Mouse (Mus musculus) neural tube, embryonic 15.5 days (tissue): Measurements from ENCODE around the gene Klf12. TPM values are rescaled to one million over a fixed set of nuclear protein-coding genes. Genes with fewer than 3 reads are reported as not detected.

Source experiments
- ATAC-seq: fragments of 200-750 bp; cut with Nextera tagmentation; 2 replicates; pipeline ENCODE4 v1.8.0; 2017; ENCODE audit warnings: mild to moderate bottlenecking, moderate TSS enrichment, moderate library complexity; ENCODE audit not compliant: low FRiP score
- H3K27ac ChIP-seq: fragments of 300-500 bp; sonication (generic); replicated peaks from 2 replicates; pipeline ENCODE4 v1.5.1; 2015; ENCODE audit warnings: mild to moderate bottlenecking, inconsistent platforms
- H3K27me3 ChIP-seq: fragments of 300-500 bp; sonication (generic); replicated peaks from 2 replicates; pipeline ENCODE4 v1.6.1; 2015; ENCODE audit warnings: inconsistent platforms
- H3K36me3 ChIP-seq: fragments of 300-500 bp; sonication (generic); 2 replicates; pipeline ENCODE4 v1.6.1; 2015; ENCODE audit warnings: inconsistent platforms
- H3K4me1 ChIP-seq: fragments of 300-500 bp; sonication (generic); 2 replicates; pipeline ENCODE4 v1.6.1; 2015; ENCODE audit warnings: inconsistent platforms
- H3K4me2 ChIP-seq: fragments of 300-500 bp; sonication (generic); 2 replicates; pipeline ENCODE4 v1.6.1; 2015; ENCODE audit warnings: inconsistent platforms, mild to moderate bottlenecking, moderate library complexity
- H3K4me3 ChIP-seq: fragments of 300-500 bp; sonication (generic); replicated peaks from 2 replicates; pipeline ENCODE4 v1.5.1; 2015; ENCODE audit warnings: mild to moderate bottlenecking, inconsistent platforms
- H3K9ac ChIP-seq: fragments of 300-500 bp; sonication (generic); replicated peaks from 2 replicates; pipeline ENCODE4 v1.6.1; 2015; ENCODE audit warnings: mild to moderate bottlenecking, inconsistent platforms
- H3K9me3 ChIP-seq: fragments of 300-500 bp; sonication (generic); replicated peaks from 2 replicates; pipeline ENCODE4 v1.6.1; 2016; ENCODE audit warnings: inconsistent platforms
- WGBS: fragments of 180-500 bp; shearing (Covaris S2); methylation state at CpG from one replicate; pipeline ENCODE4 v1.1.7; 2015; ENCODE audit warnings: mixed read lengths; 5-methylcytosine and 5-hydroxymethylcytosine counted together
- polyA plus RNA-seq: library from polyadenylated mRNA; unstranded; fragments of >200 nt; fragmentation: Nextera tagmentation; extraction: Ambion mirVana; gene quantifications from 2 replicates; pipeline ENCODE4 v1.2.1, GENCODE M21; 2015

Klf12 gene
- polyA plus RNA-seq, 1 experiment from 2014 or later: 35.6 TPM

DNA sequence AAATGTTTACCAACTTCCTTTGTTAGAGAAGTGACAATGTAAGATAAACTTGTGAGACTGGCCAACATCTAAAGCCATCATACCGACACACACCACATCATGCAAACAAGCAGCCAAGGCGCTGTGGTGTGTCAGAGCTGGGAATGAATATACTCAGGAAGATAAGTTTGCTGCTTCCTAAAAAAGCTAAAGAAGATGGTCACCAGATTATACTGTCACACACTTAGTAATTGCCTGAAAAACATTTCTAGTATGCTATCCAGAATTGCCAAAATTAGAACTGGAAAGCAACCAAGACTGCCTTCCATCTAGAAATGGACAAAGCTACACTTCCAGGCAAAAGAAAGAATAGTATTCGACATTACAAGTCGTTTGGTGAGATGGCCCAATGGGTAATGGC, 163.4 kb downstream of the Klf12 start:
- Histone ChIP-seq H3K27me3 (no peaks in the 10 kb centered on the region), H3K4me1 (no peaks in the 10 kb centered on the region)
- 92% methylated on average over 4 of the region's 4 CpGs for WGBS

GRCm38 (mm10) chr14:100119866-100120265, 164.6 kb downstream of the Klf12 start:
- Histone ChIP-seq H3K4me3 (no peak overlapping the region), H3K9me3 (no peaks in the 10 kb centered on the region), H3K4me2 (no peak overlapping the region), H3K36me3 (no peaks in the 10 kb centered on the region), H3K4me1 (no peaks in the 10 kb centered on the region), H3K9ac (no peak overlapping the region), H3K27ac (no peak overlapping the region), H3K27me3 (no peaks in the 10 kb centered on the region)
- WGBS: 85% methylated on average over 3 of the region's 3 CpGs
- no peak for ATAC-seq

More for the DNA sequence above, 163.4 kb downstream of the Klf12 start:
- H3K9me3 ChIP-seq: no peaks in the 10 kb centered on the region
- no peak for ATAC-seq
- no peak overlapping the region for H3K9ac ChIP-seq
- H3K4me3 ChIP-seq: no peak overlapping the region
- no peak overlapping the region for H3K4me2 ChIP-seq
- H3K36me3 ChIP-seq: no peaks in the 10 kb centered on the region
- H3K27ac ChIP-seq: no peak overlapping the region

GRCm38 (mm10) chr14:100113419-100113818, 171.1 kb downstream of the Klf12 start:
- Histone ChIP-seq H3K27me3 (no peaks in the 10 kb centered on the region), H3K27ac (no peak overlapping the region), H3K4me2 (no peak overlapping the region), H3K4me1 (peaks cover 11% of the 10 kb centered on the region), H3K36me3 (no peaks in the 10 kb centered on the region), H3K9me3 (no peaks in the 10 kb centered on the region), H3K4me3 (no peak overlapping the region), H3K9ac (no peak overlapping the region)
- WGBS: 53% methylated on average over 6 of the region's 6 CpGs
- no peak for ATAC-seq

DNA sequence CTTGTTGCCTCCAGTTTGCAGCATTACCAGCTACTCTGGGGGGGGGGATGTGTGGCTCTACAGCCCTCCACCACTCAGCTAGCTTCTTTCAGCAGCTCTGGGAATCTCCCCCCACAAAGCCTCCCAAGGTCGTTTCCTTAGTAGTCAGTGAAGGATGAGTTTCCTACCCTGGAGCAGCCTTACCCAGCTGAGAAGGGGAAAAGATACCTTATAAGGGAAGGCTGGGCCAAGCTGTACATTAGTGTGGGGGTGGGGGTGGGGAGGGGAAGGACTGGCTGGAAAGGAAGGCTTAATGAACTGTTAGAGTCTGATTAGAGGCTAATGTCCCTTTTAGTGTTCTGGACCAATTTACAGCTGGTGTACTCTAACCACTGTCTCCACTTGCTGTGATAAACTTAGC, 172.7 kb downstream of the Klf12 start:
- no peak overlapping the region for H3K4me2 ChIP-seq
- 0% methylated on average over 1 of the region's 1 CpGs for WGBS
- no peaks in the 10 kb centered on the region for H3K36me3 ChIP-seq
- H3K9ac ChIP-seq: no peak overlapping the region
- H3K9me3 ChIP-seq: no peaks in the 10 kb centered on the region
- peaks cover 11% of the 10 kb centered on the region for H3K4me1 ChIP-seq
- no peak overlapping the region for H3K27ac ChIP-seq
- no peak overlapping the region for H3K4me3 ChIP-seq
- H3K27me3 ChIP-seq: no peaks in the 10 kb centered on the region
- ATAC-seq: peak; percentile 35; the same call in 1 of the 2 replicates

- H3K27me3 ChIP-seq: no peaks in the 10 kb centered on the region
- WGBS: 24% methylated on average over 6 of the region's 6 CpGs
- H3K36me3 ChIP-seq: no peaks in the 10 kb centered on the region
- no peak overlapping the region for H3K4me2 ChIP-seq
- H3K4me1 ChIP-seq: peaks cover 19% of the 10 kb centered on the region
- no peak for ATAC-seq
- no peaks in the 10 kb centered on the region for H3K9me3 ChIP-seq
- no peak overlapping the region for H3K4me3 ChIP-seq
- H3K9ac ChIP-seq: no peak overlapping the region
- no peak overlapping the region for H3K27ac ChIP-seq
Measured at GRCm38 (mm10) chr14:100109563-100109962, 174.9 kb downstream of the Klf12 start.

GRCm38 (mm10) chr14:100105570-100105969, 178.9 kb downstream of the Klf12 start:
- H3K36me3 ChIP-seq: no peaks in the 10 kb centered on the region

GRCm38 (mm10) chr14:100104818-100105217, 179.7 kb downstream of the Klf12 start:
- WGBS: 27% methylated on average over 12 of the region's 12 CpGs
- Histone ChIP-seq H3K9me3 (no peaks in the 10 kb centered on the region), H3K36me3 (no peaks in the 10 kb centered on the region), H3K9ac (0 out of 2 replicates have a peak overlapping the region, but pooled peaks have one; percentile 11), H3K27me3 (no peaks in the 10 kb centered on the region), H3K27ac (peak overlapping the region; percentile 72), H3K4me2 (peak overlapping the region; percentile 25), H3K4me3 (no peak overlapping the region), H3K4me1 (peaks cover 22% of the 10 kb centered on the region)
- ATAC-seq: peak; percentile 53

More at GRCm38 (mm10) chr14:100105570-100105969, 178.9 kb downstream of the Klf12 start:
- no peak overlapping the region for H3K4me3 ChIP-seq
- no peaks in the 10 kb centered on the region for H3K9me3 ChIP-seq
- 81% methylated on average over 10 of the region's 10 CpGs for WGBS
- no peak for ATAC-seq
- no peak overlapping the region for H3K4me2 ChIP-seq
- H3K27me3 ChIP-seq: no peaks in the 10 kb centered on the region
- peaks cover 22% of the 10 kb centered on the region for H3K4me1 ChIP-seq
- no peak overlapping the region for H3K27ac ChIP-seq
- H3K9ac ChIP-seq: no peak overlapping the region

DNA sequence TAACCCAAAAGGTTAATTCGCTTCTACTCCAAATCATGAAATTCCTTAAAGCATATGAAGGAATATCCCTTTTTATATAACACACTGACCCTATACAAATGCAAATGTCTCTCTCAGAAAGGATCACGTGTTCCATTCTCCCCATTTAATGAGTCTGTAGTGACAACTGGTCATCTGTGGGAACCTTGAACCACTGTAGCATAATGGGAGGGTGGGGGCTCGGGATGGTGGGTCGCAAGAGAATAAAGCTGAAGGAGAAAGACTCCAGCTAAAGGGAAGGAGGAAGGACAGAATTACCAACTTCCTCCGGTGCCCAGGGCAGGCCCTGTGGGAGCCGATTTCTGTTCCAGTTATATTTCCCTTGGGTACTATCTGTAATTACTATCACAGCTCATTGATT, 180.7 kb downstream of the Klf12 start:
- H3K27ac ChIP-seq: no peak overlapping the region; the same call in 1 of the 2 replicates
- no peak overlapping the region for H3K4me3 ChIP-seq
- no peaks in the 10 kb centered on the region for H3K36me3 ChIP-seq
- peaks cover 17% of the 10 kb centered on the region for H3K4me1 ChIP-seq
- 45% methylated on average over 6 of the region's 6 CpGs for WGBS
- peak; percentile 7; the same call in 1 of the 2 replicates for ATAC-seq
- no peak overlapping the region for H3K9ac ChIP-seq
- no peak overlapping the region for H3K4me2 ChIP-seq
- H3K27me3 ChIP-seq: no peaks in the 10 kb centered on the region
- H3K9me3 ChIP-seq: no peaks in the 10 kb centered on the region

GRCm38 (mm10) chr14:100097208-100098189, 187.0 kb downstream of the Klf12 start:
- no peak overlapping the region for H3K4me2 ChIP-seq
- H3K9ac ChIP-seq: no peak overlapping the region
- no peak overlapping the region for H3K4me3 ChIP-seq
- no peaks in the 10 kb centered on the region for H3K9me3 ChIP-seq
- H3K27ac ChIP-seq: no peak overlapping the region
- no peaks in the 10 kb centered on the region for H3K36me3 ChIP-seq
- WGBS: 67% methylated on average over 10 of the region's 10 CpGs
- ATAC-seq: no peak
- H3K27me3 ChIP-seq: no peaks in the 10 kb centered on the region
- peaks cover 5% of the 10 kb centered on the region; the same call in 1 of the 2 replicates for H3K4me1 ChIP-seq

GRCm38 (mm10) chr14:100095730-100096129, 188.7 kb downstream of the Klf12 start:
- 84% methylated on average over 3 of the region's 3 CpGs for WGBS
- no peak for ATAC-seq
- Histone ChIP-seq H3K27ac (no peak overlapping the region), H3K27me3 (no peaks in the 10 kb centered on the region), H3K4me3 (no peak overlapping the region), H3K36me3 (no peaks in the 10 kb centered on the region), H3K9ac (no peak overlapping the region), H3K4me1 (peaks cover 5% of the 10 kb centered on the region; the same call in 1 of the 2 replicates), H3K9me3 (no peaks in the 10 kb centered on the region), H3K4me2 (no peak overlapping the region)

- Histone ChIP-seq H3K9ac (no peak overlapping the region), H3K4me1 (no peaks in the 10 kb centered on the region), H3K4me2 (no peak overlapping the region), H3K4me3 (no peak overlapping the region), H3K36me3 (no peaks in the 10 kb centered on the region), H3K27me3 (no peaks in the 10 kb centered on the region), H3K9me3 (no peaks in the 10 kb centered on the region), H3K27ac (no peak overlapping the region)
- ATAC-seq: no peak
- WGBS: 93% methylated on average over 1 of the region's 1 CpGs
Measured at GRCm38 (mm10) chr14:100090517-100090916, 194.0 kb downstream of the Klf12 start.

DNA sequence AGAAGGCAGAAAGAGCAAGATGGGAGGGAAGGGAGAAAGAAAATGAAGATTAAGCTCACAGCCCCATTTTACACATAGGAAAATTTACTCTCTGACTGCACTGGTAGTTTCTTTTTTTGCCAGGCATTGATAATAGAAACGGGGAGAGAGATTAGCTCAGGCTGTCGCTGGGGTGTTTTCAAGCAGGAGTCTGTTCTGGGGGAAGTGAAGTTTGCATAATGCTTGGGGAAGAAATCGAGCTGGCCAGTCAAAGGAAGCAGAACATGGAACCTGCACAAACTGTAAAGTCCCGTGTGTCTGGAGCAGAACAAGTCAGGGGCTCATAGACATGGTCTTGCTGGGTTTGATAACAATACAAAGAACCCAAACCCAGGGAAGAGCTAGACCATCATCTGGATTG, 204.9 kb downstream of the Klf12 start:
- Histone ChIP-seq H3K9ac (no peak overlapping the region), H3K4me3 (no peak overlapping the region), H3K4me2 (no peak overlapping the region), H3K27me3 (no peaks in the 10 kb centered on the region), H3K27ac (no peak overlapping the region), H3K36me3 (no peaks in the 10 kb centered on the region), H3K9me3 (no peaks in the 10 kb centered on the region), H3K4me1 (no peaks in the 10 kb centered on the region)
- WGBS: 83% methylated on average over 4 of the region's 4 CpGs
- ATAC-seq: no peak
